Mouse (Mus musculus): Measurements from ENCODE around the gene 1700020N15Rik. TPM values are rescaled to one million over a fixed set of nuclear protein-coding genes. Genes with fewer than 3 reads are reported as not detected.
"Not testable (repeated sequence)": the region's sequence is repeated elsewhere in the genome, so short reads cannot be mapped to it uniquely, and the experiment has no call there.

Gene 1700020N15Rik
- polyA plus RNA-seq (2015; fragmentation: Nextera tagmentation; extraction: Ambion mirVana) = not detected in 2 replicates

GRCm38 (mm10) chrX:69945000-69945399 is at the start of gene 1700020N15Rik:
Gene 1700020N15Rik, plus strand, starts transcription at chrX:69945300.
- DNase-seq; H3K36me3 ChIP-seq; H3K9ac ChIP-seq; H3K27me3 ChIP-seq; H3K4me3 ChIP-seq (replicated peaks); ATAC-seq (ENCODE audit: low read depth); H3K4me1 ChIP-seq (replicated peaks); H3K9me3 ChIP-seq (replicated peaks); H3K27ac ChIP-seq; H3K4me2 ChIP-seq: not testable (repeated sequence)
- 43% methylated on average over 5 of the region's 5 CpGs for WGBS (ENCODE audit: insufficient replicate concordance)

- DNase-seq (no peak), ATAC-seq (ENCODE audit: low read depth) (no peak)
- Histone ChIP-seq H3K9me3 (replicated peaks) (no peaks in the 10 kb centered on the region), H3K4me2 (no peak overlapping the region), H3K9ac (no peak overlapping the region), H3K4me1 (replicated peaks) (no peaks in the 10 kb centered on the region), H3K4me3 (replicated peaks) (no peak overlapping the region), H3K27ac (no peak overlapping the region), H3K27me3 (no peaks in the 10 kb centered on the region), H3K36me3 (no peaks in the 10 kb centered on the region)
- WGBS (ENCODE audit: insufficient replicate concordance) = 76% methylated on average over 2 of the region's 2 CpGs
Measured at GRCm38 (mm10) chrX:69976790-69977579, 31.9 kb downstream of the 1700020N15Rik start.
